ENCODE assay signal across 24 mouse cellular contexts in genomic region chr14:14789840-14790470, GRCm38 (mm10). TPM values are rescaled to one million over a fixed set of nuclear protein-coding genes. Genes with fewer than 3 reads are reported as not detected.
DNase-seq lines count a peak whose midpoint lies in the region; ATAC-seq and TF ChIP-seq lines count a peak whose summit lies in the region.
"Had no signal": no experiment of that assay in that cellular context is flagged by ENCODE, and none has a peak within 500 bp of the region (broad histone marks: within the 10 kb centered on the region; RNA-seq: fewer than 3 reads in every experiment).

No protein-coding gene starts in this region.

- no peaks in the 10 kb centered on the region for H3K27me3 ChIP-seq in kidney, adult 2 months (replicated peaks; ENCODE audit: control insufficient read depth, insufficient read depth, low read length)
- H3K27me3 ChIP-seq in liver, adult 2 months (ENCODE audit: control insufficient read depth, insufficient read depth, low read length) = no peaks in the 10 kb centered on the region
- H3K27me3 ChIP-seq in liver, embryonic 12.5 days (replicated peaks) = no peaks in the 10 kb centered on the region
- no peaks in the 10 kb centered on the region for H3K27me3 ChIP-seq in midbrain, embryonic 11.5 days (ENCODE audit: control insufficient read depth, insufficient read depth, low read length)
- no peaks in the 10 kb centered on the region for H3K27me3 ChIP-seq in midbrain, postnatal 0 days (ENCODE audit: insufficient read depth, low read length)
- H3K27me3 ChIP-seq in forebrain, embryonic 11.5 days (ENCODE audit: control insufficient read depth, insufficient read depth, low read length) = no peaks in the 10 kb centered on the region
- H3K27me3 ChIP-seq: embryonic facial prominence, embryonic 13.5 days; embryonic facial prominence, embryonic 15.5 days; forebrain, embryonic 13.5 days; forebrain, embryonic 15.5 days had no signal

- H3K79me2 ChIP-seq in liver, adult 2 months (ENCODE audit: control insufficient read depth, insufficient read depth, low read length) = no peaks in the 10 kb centered on the region

- TF ChIP-seq CTCF in kidney, adult 2 months (conservative IDR thresholded peaks at IDR 0.05; ENCODE audit: insufficient read depth, insufficient read length, low read depth, low read length) = no peak
- TF ChIP-seq CTCF in liver, adult 2 months (IDR thresholded peaks at IDR 0.05; ENCODE audit: low read depth, low read length) = no peak
- TF ChIP-seq CTCF in midbrain, postnatal 0 days (IDR thresholded peaks at IDR 0.05) = no peak

- H3K9me3 ChIP-seq in liver, embryonic 12.5 days (replicated peaks) = no peaks in the 10 kb centered on the region
- H3K9me3 ChIP-seq in midbrain, embryonic 11.5 days (ENCODE audit: control insufficient read depth, low read length) = no peaks in the 10 kb centered on the region
- H3K9me3 ChIP-seq in midbrain, postnatal 0 days (ENCODE audit: low read length) = no peaks in the 10 kb centered on the region
- H3K9me3 ChIP-seq in forebrain, embryonic 11.5 days (ENCODE audit: control insufficient read depth, low read length) = no peaks in the 10 kb centered on the region
- H3K9me3 ChIP-seq: embryonic facial prominence, embryonic 13.5 days; embryonic facial prominence, embryonic 15.5 days; forebrain, embryonic 10.5 days; forebrain, embryonic 13.5 days; forebrain, embryonic 15.5 days had no signal

- DNase-seq in kidney, adult 2 months = peak; percentile 7
- DNase-seq in kidney, adult 8-10 months = no peak
- peak; percentile 71 for DNase-seq in liver, adult 2 months (ENCODE audit: extremely low read depth, low read depth, low spot score)
- peak; percentile 77 for DNase-seq in midbrain, embryonic 11.5 days (ENCODE audit: low spot score, missing footprints)
- DNase-seq in midbrain, postnatal 0 days (ENCODE audit: low spot score) = no peak
- no peak for DNase-seq in forebrain, embryonic 11.5 days (ENCODE audit: low spot score)
- DNase-seq: adrenal gland, adult 2 months; adrenal gland, postnatal 10 days; adrenal gland, postnatal 25 days; cerebellum, adult 11 months; cerebellum, adult 18-20 months; cerebellum, adult 8-10 months; cerebellum, adult 9-11 months; cerebellum, postnatal 14 days; cerebellum, postnatal 36 days; embryo, embryonic 11 days had no signal

- H3K4me2 ChIP-seq in liver, embryonic 12.5 days = no peak overlapping the region
- no peak overlapping the region for H3K4me2 ChIP-seq in midbrain, embryonic 11.5 days
- no peak overlapping the region for H3K4me2 ChIP-seq in midbrain, postnatal 0 days (ENCODE audit: low read depth, low read length, poor library complexity, severe bottlenecking)
- no peak overlapping the region for H3K4me2 ChIP-seq in forebrain, embryonic 11.5 days (ENCODE audit: low read depth, low read length, severe bottlenecking)
- H3K4me2 ChIP-seq: embryonic facial prominence, embryonic 13.5 days; embryonic facial prominence, embryonic 15.5 days; forebrain, embryonic 13.5 days; forebrain, embryonic 15.5 days had no signal

- H3K4me1 ChIP-seq in kidney, adult 2 months (ENCODE audit: control insufficient read depth, insufficient read depth, low read length) = no peaks in the 10 kb centered on the region
- H3K4me1 ChIP-seq in liver, adult 2 months (ENCODE audit: control insufficient read depth, insufficient read depth, low read length) = peaks cover 3% of the 10 kb centered on the region
- H3K4me1 ChIP-seq in liver, embryonic 12.5 days = 0 out of 2 replicates have a peak, but pooled peaks cover 3% of the 10 kb centered on the region
- no peaks in the 10 kb centered on the region for H3K4me1 ChIP-seq in midbrain, embryonic 11.5 days (ENCODE audit: control insufficient read depth, insufficient read depth, low read length)
- H3K4me1 ChIP-seq in midbrain, postnatal 0 days (ENCODE audit: insufficient read depth, low read length) = no peaks in the 10 kb centered on the region
- no peaks in the 10 kb centered on the region for H3K4me1 ChIP-seq in forebrain, embryonic 11.5 days (replicated peaks; ENCODE audit: control insufficient read depth, insufficient read depth, low read length)
- H3K4me1 ChIP-seq: embryonic facial prominence, embryonic 13.5 days; embryonic facial prominence, embryonic 15.5 days; forebrain, embryonic 10.5 days; forebrain, embryonic 13.5 days; forebrain, embryonic 15.5 days had no signal

- no peak for TF ChIP-seq POLR2A in kidney, adult 2 months (IDR thresholded peaks at IDR 0.05; ENCODE audit: low read depth, low read length)
- TF ChIP-seq POLR2A in liver, adult 2 months (IDR thresholded peaks at IDR 0.05; ENCODE audit: extremely low read depth, insufficient read depth, low read length) = no peak

- no peak overlapping the region for H3K9ac ChIP-seq in liver, adult 2 months (ENCODE audit: low read depth, low read length)
- no peak overlapping the region for H3K9ac ChIP-seq in liver, embryonic 12.5 days
- H3K9ac ChIP-seq in midbrain, embryonic 11.5 days (ENCODE audit: low read length) = no peak overlapping the region
- no peak overlapping the region for H3K9ac ChIP-seq in midbrain, postnatal 0 days (replicated peaks; ENCODE audit: low read length, poor library complexity, severe bottlenecking)
- no peak overlapping the region for H3K9ac ChIP-seq in forebrain, embryonic 11.5 days (ENCODE audit: low read length)
- H3K9ac ChIP-seq: embryonic facial prominence, embryonic 13.5 days; embryonic facial prominence, embryonic 15.5 days; forebrain, embryonic 13.5 days; forebrain, embryonic 15.5 days had no signal

- H3K27ac ChIP-seq in kidney, adult 2 months (ENCODE audit: insufficient read depth, low read depth, low read length) = no peak overlapping the region
- H3K27ac ChIP-seq in liver, adult 2 months (replicated peaks; ENCODE audit: insufficient read depth, low read depth, low read length) = no peak overlapping the region
- no peak overlapping the region for H3K27ac ChIP-seq in liver, embryonic 12.5 days
- H3K27ac ChIP-seq in midbrain, embryonic 11.5 days (ENCODE audit: low read depth, low read length) = no peak overlapping the region
- no peak overlapping the region for H3K27ac ChIP-seq in midbrain, postnatal 0 days (ENCODE audit: low read depth, low read length)
- no peak overlapping the region for H3K27ac ChIP-seq in forebrain, embryonic 11.5 days (ENCODE audit: low read depth, low read length)
- H3K27ac ChIP-seq: embryonic facial prominence, embryonic 13.5 days; embryonic facial prominence, embryonic 15.5 days; forebrain, embryonic 10.5 days; forebrain, embryonic 13.5 days; forebrain, embryonic 15.5 days had no signal

- ATAC-seq in liver, embryonic 12.5 days = no peak
- no peak for ATAC-seq in midbrain, embryonic 11.5 days (ENCODE audit: low FRiP score)
- no peak for ATAC-seq in midbrain, postnatal 0 days (ENCODE audit: low FRiP score)
- no peak for ATAC-seq in forebrain, embryonic 11.5 days (replicated peaks; ENCODE audit: low FRiP score)
- ATAC-seq: forebrain, embryonic 13.5 days; forebrain, embryonic 15.5 days had no signal

- H3K36me3 ChIP-seq in kidney, adult 2 months (ENCODE audit: control insufficient read depth, insufficient read depth, low read length) = no peaks in the 10 kb centered on the region
- H3K36me3 ChIP-seq in liver, adult 2 months (ENCODE audit: control insufficient read depth, insufficient read depth, low read length) = peaks cover 10% of the 10 kb centered on the region
- peaks cover 29% of the 10 kb centered on the region for H3K36me3 ChIP-seq in liver, embryonic 12.5 days
- peaks cover 8% of the 10 kb centered on the region for H3K36me3 ChIP-seq in midbrain, embryonic 11.5 days (ENCODE audit: control insufficient read depth, insufficient read depth, low read length)
- no peaks in the 10 kb centered on the region for H3K36me3 ChIP-seq in midbrain, postnatal 0 days (ENCODE audit: insufficient read depth, low read length)
- H3K36me3 ChIP-seq in forebrain, embryonic 11.5 days (ENCODE audit: control insufficient read depth, insufficient read depth, low read length) = peaks cover 3% of the 10 kb centered on the region; the same call in 1 of the 2 replicates

- no peak overlapping the region for H3K4me3 ChIP-seq in kidney, adult 2 months (ENCODE audit: insufficient read depth, low read depth, low read length)
- no peak overlapping the region for H3K4me3 ChIP-seq in liver, adult 2 months (ENCODE audit: insufficient read depth, low read depth, low read length)
- H3K4me3 ChIP-seq in liver, embryonic 12.5 days = no peak overlapping the region
- H3K4me3 ChIP-seq in midbrain, embryonic 11.5 days (ENCODE audit: low read depth, low read length) = no peak overlapping the region
- H3K4me3 ChIP-seq in midbrain, postnatal 0 days (ENCODE audit: low read depth, low read length) = no peak overlapping the region
- no peak overlapping the region for H3K4me3 ChIP-seq in forebrain, embryonic 11.5 days (ENCODE audit: low read depth, low read length)
- H3K4me3 ChIP-seq: embryonic facial prominence, embryonic 13.5 days; embryonic facial prominence, embryonic 15.5 days; erythroblast, embryonic 14.5 days; forebrain, embryonic 10.5 days; forebrain, embryonic 13.5 days; forebrain, embryonic 15.5 days had no signal

- WGBS in kidney, adult 2 months = 87% methylated on average over 4 of the region's 4 CpGs
- 43% methylated on average over 4 of the region's 4 CpGs for WGBS in liver, adult 2 months
- 82% methylated on average over 4 of the region's 4 CpGs for WGBS in liver, embryonic 12.5 days (ENCODE audit: insufficient replicate concordance)
- WGBS in midbrain, embryonic 11.5 days = 91% methylated on average over 4 of the region's 4 CpGs
- 76% methylated on average over 4 of the region's 4 CpGs for WGBS in midbrain, postnatal 0 days
- WGBS in forebrain, embryonic 11.5 days = 94% methylated on average over 4 of the region's 4 CpGs

RNA-seq across cellular contexts. Expression of gene Nek10, which starts 13.3 kb away (rescaled TPM):
- polyA plus RNA-seq in kidney, adult 2 months (2012; rRNA removed) = 0.04 TPM in 1 of 2 replicates, not detected in the other
- total RNA-seq in liver, adult 2 months (2014; rRNA removed) = under 0.01 TPM in 1 of 2 replicates, not detected in the other
- not detected in 2 replicates for polyA plus RNA-seq in liver, adult 2 months (2012; rRNA removed)
- polyA plus RNA-seq in liver, embryonic 12.5 days (2016; fragmentation: Nextera tagmentation; extraction: Ambion mirVana) = not detected in 2 replicates
- 0.03 TPM in 1 of 2 replicates, not detected in the other for polyA plus RNA-seq in midbrain, embryonic 11.5 days (2014; fragmentation: Nextera tagmentation; extraction: Ambion mirVana)
- 1.3 and 1.8 TPM in 2 replicates for total RNA-seq in midbrain, postnatal 0 days (2014; rRNA removed)
- 0.28 and 0.36 TPM in 2 replicates for polyA plus RNA-seq in midbrain, postnatal 0 days (2015; fragmentation: Nextera tagmentation; extraction: Ambion mirVana)
- polyA plus RNA-seq in forebrain, embryonic 11.5 days (2014; fragmentation: Nextera tagmentation; extraction: Ambion mirVana) = 0.03 TPM in 1 of 2 replicates, not detected in the other
- total RNA-seq: MEL had no signal
- polyA plus RNA-seq: adrenal gland, adult 2 months; erythroblast, embryonic 14.5 days had no signal

Comparison
In these comparisons a context has a peak if more than half of its experiments do, and no peak if none do; other contexts are left out.
1. DNase-seq: peak in kidney, adult 2 months (single experiment), liver, adult 2 months (single experiment) and midbrain, embryonic 11.5 days (single experiment); none in kidney, adult 8-10 months (0 of 2), midbrain, postnatal 0 days (single experiment) and forebrain, embryonic 11.5 days (single experiment).